Mouse (Mus musculus) heart, embryonic 13.5 days (tissue): ENCODE measurements around the gene Smagp. TPM values are rescaled to one million over a fixed set of nuclear protein-coding genes. Genes with fewer than 3 reads are reported as not detected.

ENCODE experiments used
- ATAC-seq: fragments of 200-750 bp; cut with Nextera tagmentation; 2 replicates; pipeline ENCODE4 v1.8.0; 2017; ENCODE audit warnings: moderate TSS enrichment; ENCODE audit not compliant: insufficient number of reproducible peaks, low FRiP score, low TSS enrichment; ENCODE audit errors: extremely low read depth
- H3K27ac ChIP-seq: fragments of 300-500 bp; sonication (generic); replicated peaks from 2 replicates; pipeline ENCODE4 v1.5.1; 2015; ENCODE audit warnings: moderate library complexity, mild to moderate bottlenecking, inconsistent platforms
- H3K27me3 ChIP-seq: fragments of 300-500 bp; sonication (generic); replicated peaks from 2 replicates; pipeline ENCODE4 v1.6.1; 2015; ENCODE audit warnings: mild to moderate bottlenecking, inconsistent platforms
- H3K36me3 ChIP-seq: fragments of 300-500 bp; sonication (generic); 2 replicates; pipeline ENCODE4 v1.6.1; 2015; ENCODE audit warnings: mild to moderate bottlenecking, inconsistent platforms
- H3K4me1 ChIP-seq: fragments of 300-500 bp; sonication (generic); 2 replicates; pipeline ENCODE4 v1.6.1; 2015; ENCODE audit warnings: inconsistent platforms
- H3K4me2 ChIP-seq: fragments of 300-500 bp; sonication (generic); 2 replicates; pipeline ENCODE4 v1.6.1; 2015; ENCODE audit warnings: inconsistent platforms, mild to moderate bottlenecking, moderate library complexity
- H3K4me3 ChIP-seq: fragments of 300-500 bp; sonication (generic); 2 replicates; pipeline ENCODE4 v1.5.1; 2015; ENCODE audit warnings: moderate library complexity, mild to moderate bottlenecking, inconsistent platforms
- H3K9ac ChIP-seq: fragments of 300-500 bp; sonication (generic); 2 replicates; pipeline ENCODE4 v1.6.1; 2015; ENCODE audit warnings: inconsistent platforms, mild to moderate bottlenecking, moderate library complexity
- H3K9me3 ChIP-seq: fragments of 300-500 bp; sonication (generic); 2 replicates; pipeline ENCODE4 v1.6.1; 2016; ENCODE audit warnings: inconsistent platforms
- WGBS: fragments of 180-500 bp; shearing (Covaris S2); methylation state at CpG from one replicate; pipeline ENCODE4 v1.1.7; 2015; ENCODE audit warnings: mixed read lengths; 5-methylcytosine and 5-hydroxymethylcytosine counted together
- microRNA-seq: library from miRNA; unstranded; fragments of <30 nt; microRNA quantifications from one replicate; pipeline ENCODE4, GENCODE M21; 2016
- polyA plus RNA-seq: library from polyadenylated mRNA; unstranded; fragments of >200 nt; fragmentation: Nextera tagmentation; extraction: Ambion mirVana; gene quantifications from 2 replicates; pipeline ENCODE4 v1.2.1, GENCODE M21; 2015

Gene Smagp
- polyA plus RNA-seq, 1 experiment from 2014 or later: 16.0 TPM

GRCm38 (mm10) chr15:100585931-100586330, 50.8 kb downstream of the Smagp start:
- no peak overlapping the region for H3K9ac ChIP-seq
- H3K9me3 ChIP-seq: no peaks in the 10 kb centered on the region
- no peak overlapping the region for H3K27ac ChIP-seq
- H3K27me3 ChIP-seq: no peaks in the 10 kb centered on the region
- H3K4me2 ChIP-seq: no peak overlapping the region
- no peak overlapping the region for H3K4me3 ChIP-seq
- ATAC-seq: no peak
- no peaks in the 10 kb centered on the region for H3K4me1 ChIP-seq
- H3K36me3 ChIP-seq: peaks cover 22% of the 10 kb centered on the region
- 90% methylated on average over 16 of the region's 16 CpGs for WGBS

- WGBS: 78% methylated on average over 10 of the region's 10 CpGs
- ATAC-seq: no peak
- H3K27me3 ChIP-seq: no peaks in the 10 kb centered on the region
- H3K9ac ChIP-seq: no peak overlapping the region
- H3K9me3 ChIP-seq: no peaks in the 10 kb centered on the region
- peaks cover 27% of the 10 kb centered on the region for H3K36me3 ChIP-seq
- H3K4me2 ChIP-seq: no peak overlapping the region
- no peaks in the 10 kb centered on the region for H3K4me1 ChIP-seq
- no peak overlapping the region for H3K4me3 ChIP-seq
- no peak overlapping the region for H3K27ac ChIP-seq
These were observed 56.6 kb downstream of the Smagp start for GRCm38 (mm10) chr15:100580108-100580507.

- no peak overlapping the region for H3K9ac ChIP-seq
- ATAC-seq: no peak
- no peak overlapping the region for H3K4me2 ChIP-seq
- H3K27me3 ChIP-seq: no peaks in the 10 kb centered on the region
- 81% methylated on average over 16 of the region's 16 CpGs for WGBS
- no peak overlapping the region for H3K4me3 ChIP-seq
- H3K9me3 ChIP-seq: no peaks in the 10 kb centered on the region
- peaks cover 27% of the 10 kb centered on the region for H3K36me3 ChIP-seq
- no peak overlapping the region for H3K27ac ChIP-seq
- peaks cover 14% of the 10 kb centered on the region for H3K4me1 ChIP-seq
These were observed 58.8 kb downstream of the Smagp start for GRCm38 (mm10) chr15:100577972-100578371.

GRCm38 (mm10) chr15:100576810-100577209, 59.9 kb downstream of the Smagp start:
- 72% methylated on average over 6 of the region's 6 CpGs for WGBS
- Histone ChIP-seq H3K4me1 (peaks cover 14% of the 10 kb centered on the region), H3K4me3 (no peak overlapping the region), H3K9ac (no peak overlapping the region), H3K27me3 (no peaks in the 10 kb centered on the region), H3K27ac (no peak overlapping the region), H3K9me3 (no peaks in the 10 kb centered on the region), H3K36me3 (peaks cover 27% of the 10 kb centered on the region), H3K4me2 (no peak overlapping the region)
- no peak for ATAC-seq

GRCm38 (mm10) chr15:100576392-100576791, 60.3 kb downstream of the Smagp start:
- Histone ChIP-seq H3K36me3 (peaks cover 27% of the 10 kb centered on the region), H3K9ac (no peak overlapping the region), H3K27me3 (no peaks in the 10 kb centered on the region), H3K27ac (no peak overlapping the region), H3K4me1 (peaks cover 14% of the 10 kb centered on the region), H3K9me3 (no peaks in the 10 kb centered on the region), H3K4me2 (no peak overlapping the region), H3K4me3 (no peak overlapping the region)
- 77% methylated on average over 6 of the region's 6 CpGs for WGBS
- ATAC-seq: no peak

GRCm38 (mm10) chr15:100575366-100575765, 61.4 kb downstream of the Smagp start:
- Histone ChIP-seq H3K36me3 (peaks cover 18% of the 10 kb centered on the region), H3K9me3 (no peaks in the 10 kb centered on the region), H3K4me3 (no peak overlapping the region), H3K4me1 (peaks cover 14% of the 10 kb centered on the region), H3K27me3 (no peaks in the 10 kb centered on the region), H3K4me2 (no peak overlapping the region), H3K9ac (no peak overlapping the region), H3K27ac (no peak overlapping the region)
- ATAC-seq: no peak
- WGBS: 83% methylated on average over 12 of the region's 12 CpGs

- peak overlapping the region; percentile 68 for H3K27ac ChIP-seq
- H3K4me3 ChIP-seq: no peak overlapping the region
- H3K4me1 ChIP-seq: peaks cover 14% of the 10 kb centered on the region
- H3K36me3 ChIP-seq: peaks cover 11% of the 10 kb centered on the region
- H3K4me2 ChIP-seq: peak overlapping the region; percentile 22; the same call in 1 of the 2 replicates
- no peaks in the 10 kb centered on the region for H3K9me3 ChIP-seq
- H3K9ac ChIP-seq: peak overlapping the region; percentile 52; the same call in 1 of the 2 replicates
- H3K27me3 ChIP-seq: no peaks in the 10 kb centered on the region
- ATAC-seq: no peak
- 49% methylated on average over 2 of the region's 2 CpGs for WGBS
These were observed 62.4 kb downstream of the Smagp start for GRCm38 (mm10) chr15:100574378-100574777.

GRCm38 (mm10) chr15:100573946-100574345, 62.8 kb downstream of the Smagp start:
- Histone ChIP-seq H3K4me1 (peaks cover 14% of the 10 kb centered on the region), H3K4me3 (no peak overlapping the region), H3K36me3 (peaks cover 8% of the 10 kb centered on the region; the same call in 1 of the 2 replicates), H3K27ac (peak overlapping the region; percentile 68), H3K9ac (peak overlapping the region; percentile 52), H3K4me2 (peak overlapping the region; percentile 22; the same call in 1 of the 2 replicates), H3K27me3 (no peaks in the 10 kb centered on the region), H3K9me3 (no peaks in the 10 kb centered on the region)
- 30% methylated on average over 6 of the region's 6 CpGs for WGBS
- ATAC-seq: no peak

Small RNA genes within 50 kb of the gene (microRNA-seq; reads per million reads assigned to microRNA genes)
- not detected for gene Mir6961

Other genes with a start within 250 kb of the Smagp start
- gene Gm5475, start 214.8 kb downstream of the Smagp start, polyA plus RNA-seq: 0.05 TPM in 1 of 2 replicates, not detected in the other
- gene Slc11a2, start 211.9 kb downstream of the Smagp start, polyA plus RNA-seq: 12.8 and 13.2 TPM in 2 replicates
- 15.3 and 15.8 TPM in 2 replicates for gene Letmd1, start 167.9 kb downstream of the Smagp start, polyA plus RNA-seq
- 8.7 and 8.9 TPM in 2 replicates for gene Csrnp2, start 141.5 kb downstream of the Smagp start, polyA plus RNA-seq
- gene Tfcp2, start 84.9 kb downstream of the Smagp start, polyA plus RNA-seq: 19.2 and 20.6 TPM in 2 replicates
- gene Pou6f1, start 37.0 kb downstream of the Smagp start, polyA plus RNA-seq: 4.4 and 5.6 TPM in 2 replicates
- gene Dazap2, start 21.6 kb downstream of the Smagp start, polyA plus RNA-seq: 202 and 203 TPM in 2 replicates
- 2.9 and 3.2 TPM in 2 replicates for gene Bin2, start 32.6 kb upstream of the Smagp start, polyA plus RNA-seq
- gene Cela1, start 51.0 kb upstream of the Smagp start, polyA plus RNA-seq: 1.7 TPM in 2 replicates
- 0.09 and 0.13 TPM in 2 replicates for gene Galnt6, start 92.4 kb upstream of the Smagp start, polyA plus RNA-seq
- 1.0 and 1.1 TPM in 2 replicates for gene Slc4a8, start 124.8 kb upstream of the Smagp start, polyA plus RNA-seq
- 0.29 and 0.88 TPM in 2 replicates for gene Scn8a, start 232.9 kb upstream of the Smagp start, polyA plus RNA-seq